Mouse (Mus musculus) embryo, embryonic 10 days (tissue): ENCODE measurements around the gene Prrt1.

Source experiments
- DNase-seq: peaks from one replicate; pipeline ENCODE4 v3.0.0-alpha.2; 2015; ENCODE audit warnings: low spot score

The Prrt1 gene

DNA sequence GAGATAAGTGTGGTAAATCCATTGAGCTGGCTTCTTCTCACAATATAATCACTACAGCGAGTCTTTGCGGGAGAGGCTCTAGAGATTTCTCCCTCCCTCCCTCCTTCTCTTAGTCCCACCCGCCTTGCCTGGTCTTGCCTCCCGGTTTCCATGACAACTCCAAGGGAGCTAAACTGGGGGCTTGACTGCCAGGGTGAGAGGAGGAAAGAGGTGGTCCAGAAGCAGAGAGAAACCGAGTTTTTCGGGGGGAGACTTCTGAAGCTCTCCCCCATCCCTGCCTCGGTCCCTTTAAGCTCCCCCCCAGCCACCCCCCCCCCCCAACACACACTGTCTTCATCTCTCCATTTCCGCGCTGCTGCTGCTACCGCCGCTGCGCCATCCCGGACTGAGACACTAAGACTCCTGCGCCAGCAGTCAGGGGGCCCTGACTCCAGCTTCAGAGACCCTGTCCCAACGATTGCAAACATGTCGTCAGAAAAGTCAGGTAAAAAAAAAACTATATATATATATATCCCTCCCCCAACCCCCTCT lies at the start of gene Prrt1:
TSS of gene Prrt1 (plus strand) at position 313 of the 531 bp plus-strand sequence.
- DNase-seq, result peak; percentile 71

GRCm38 (mm10) chr17:34582528-34582927 lies 46.8 kb upstream of the Prrt1 start:
- no peak for DNase-seq

DNA sequence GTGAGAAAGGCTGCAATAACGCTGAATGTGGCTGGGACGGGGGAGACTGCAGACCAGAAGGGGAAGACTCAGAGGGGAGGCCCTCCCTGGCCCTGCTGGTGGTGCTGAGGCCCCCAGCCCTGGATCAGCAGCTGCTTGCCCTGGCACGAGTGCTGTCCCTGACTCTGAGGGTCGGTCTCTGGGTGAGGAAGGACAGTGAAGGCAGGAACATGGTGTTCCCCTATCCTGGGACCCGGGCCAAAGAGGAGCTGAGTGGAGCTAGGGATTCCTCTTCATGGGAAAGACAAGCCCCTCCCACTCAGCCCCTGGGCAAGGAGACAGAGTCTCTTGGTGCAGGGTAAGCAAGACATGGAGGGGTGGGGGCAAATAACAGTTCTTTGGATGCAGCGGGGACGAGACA lies 45.9 kb upstream of the Prrt1 start:
- no peak for DNase-seq

DNA sequence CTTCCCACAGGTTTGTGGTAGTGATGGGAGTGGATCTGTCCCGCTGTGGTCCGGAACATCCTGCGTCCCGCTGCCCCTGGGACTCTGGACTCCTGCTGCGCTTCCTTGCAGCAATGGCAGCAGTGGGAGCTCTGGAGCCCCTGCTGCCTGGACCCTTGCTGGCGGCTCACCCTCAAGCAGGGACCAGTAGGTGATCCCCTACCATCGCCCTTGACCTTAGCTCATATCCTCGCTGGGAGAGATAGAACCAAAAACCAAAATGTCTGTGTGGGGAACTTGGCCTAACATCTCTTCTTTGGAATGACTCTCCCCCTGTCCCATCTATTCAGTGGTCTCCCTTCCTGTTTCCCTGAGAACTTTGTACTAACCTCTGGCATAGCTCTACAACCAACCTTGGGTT lies 45.5 kb upstream of the Prrt1 start:
- no peak for DNase-seq

DNA sequence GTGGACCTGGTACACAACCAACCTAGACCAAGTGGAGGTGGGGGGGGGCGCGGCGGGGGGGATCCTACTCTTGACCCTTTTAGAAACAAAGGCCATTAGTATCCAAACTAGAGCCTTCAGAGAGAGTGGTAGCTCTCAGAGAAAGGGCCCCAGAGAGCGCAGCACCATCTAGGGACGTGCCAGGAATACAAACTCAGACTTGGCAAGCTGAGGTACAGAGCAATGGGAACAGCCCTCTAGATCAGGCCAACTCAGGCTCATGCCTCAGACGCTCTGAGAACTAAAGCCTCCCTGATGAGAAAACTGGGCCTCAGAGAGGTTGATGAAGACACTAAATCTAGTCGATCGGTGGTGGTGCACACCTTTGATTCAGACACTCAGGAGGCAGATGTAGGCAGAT lies 44.2 kb upstream of the Prrt1 start:
- DNase-seq, result no peak

GRCm38 (mm10) chr17:34585877-34586771 lies 43.2 kb upstream of the Prrt1 start:
- DNase-seq, result peak; percentile 72

GRCm38 (mm10) chr17:34586796-34587422 lies 42.4 kb upstream of the Prrt1 start:
- DNase-seq, result peak; percentile 96

DNA sequence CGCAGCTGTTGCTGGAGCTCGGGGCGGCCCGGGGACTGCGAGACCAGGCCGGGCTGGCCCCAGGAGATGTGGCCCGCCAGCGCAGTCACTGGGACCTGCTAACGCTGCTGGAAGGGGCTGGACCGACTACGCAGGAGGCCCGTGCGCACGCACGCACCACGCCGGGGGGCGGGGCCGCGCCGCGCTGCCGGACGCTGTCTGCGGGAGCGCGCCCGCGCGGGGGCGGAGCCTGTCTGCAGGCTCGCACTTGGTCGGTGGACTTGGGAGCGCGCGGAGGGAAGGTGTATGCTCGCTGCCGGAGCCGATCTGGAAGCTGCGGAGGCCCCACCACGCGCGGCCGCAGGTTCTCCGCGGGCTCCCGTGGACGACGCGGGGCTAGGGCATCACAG lies 41.9 kb upstream of the Prrt1 start:
- DNase-seq, result peak; percentile 95

GRCm38 (mm10) chr17:34587814-34588213 lies 41.5 kb upstream of the Prrt1 start:
- no peak for DNase-seq

DNA sequence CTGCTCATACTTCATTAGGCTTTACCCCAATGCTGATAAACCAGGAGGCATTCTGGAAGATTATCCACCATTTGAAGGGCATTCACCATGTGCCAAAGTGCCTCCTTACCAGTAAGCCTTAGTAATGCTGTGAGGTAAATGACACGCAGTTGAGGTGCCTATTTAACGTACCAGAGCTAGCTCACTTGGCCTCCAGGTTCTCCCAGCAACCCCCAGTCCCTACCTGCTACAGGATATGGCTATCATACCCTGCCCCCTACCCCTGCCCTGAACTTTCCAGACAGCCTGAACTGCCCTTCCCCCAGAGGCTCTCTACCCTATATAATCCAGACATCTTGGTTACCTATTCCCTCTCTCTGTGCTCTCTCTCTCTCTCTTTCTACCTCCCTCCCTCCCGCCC lies 40.6 kb upstream of the Prrt1 start:
- no peak for DNase-seq

GRCm38 (mm10) chr17:34589206-34589605 lies 40.1 kb upstream of the Prrt1 start:
- no peak for DNase-seq

GRCm38 (mm10) chr17:34589681-34590101 lies 39.6 kb upstream of the Prrt1 start, which contains the start of gene Gpsm3:
TSS of gene Gpsm3 (plus strand) at chr17:34589806.
- DNase-seq, result peak; percentile 33

DNA sequence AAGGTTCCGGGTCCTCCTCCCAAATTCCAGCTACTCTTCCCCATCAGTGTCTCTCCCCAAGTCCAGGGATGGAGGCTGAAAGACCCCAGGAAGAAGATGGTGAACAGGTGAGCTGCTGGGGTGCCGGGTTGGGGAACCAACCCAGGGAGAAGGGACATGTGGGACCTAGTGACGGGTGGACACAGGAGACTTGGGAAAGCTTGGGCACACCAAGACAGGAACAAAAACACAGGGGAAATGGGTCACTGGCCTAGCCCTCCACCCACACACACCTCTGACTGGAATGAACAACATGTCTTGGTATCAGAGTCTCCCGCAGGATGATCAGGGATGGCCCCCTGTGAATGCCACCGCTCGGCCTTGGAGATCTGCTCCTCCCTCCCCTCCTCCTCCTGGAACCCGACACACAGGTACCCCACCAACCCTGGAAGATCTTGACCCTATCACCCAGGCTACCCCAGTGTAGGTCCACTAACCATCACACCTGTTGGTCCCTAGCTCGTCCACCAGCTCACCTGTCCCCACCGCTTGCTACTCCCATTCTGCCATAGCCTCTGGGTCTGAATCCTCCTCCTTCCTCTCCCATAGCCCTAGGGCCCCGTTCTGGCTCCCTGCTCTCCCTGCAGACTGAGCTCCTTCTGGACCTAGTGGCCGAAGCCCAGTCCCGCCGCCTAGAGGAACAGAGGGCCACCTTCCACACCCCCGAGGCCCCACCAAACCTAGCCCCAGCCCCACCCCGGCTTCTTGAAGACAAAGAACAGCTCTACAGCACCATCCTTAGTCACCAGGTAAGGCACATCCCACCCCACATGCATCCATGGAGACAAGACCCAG lies 39.0 kb upstream of the Prrt1 start:
- DNase-seq, result no peak

DNA sequence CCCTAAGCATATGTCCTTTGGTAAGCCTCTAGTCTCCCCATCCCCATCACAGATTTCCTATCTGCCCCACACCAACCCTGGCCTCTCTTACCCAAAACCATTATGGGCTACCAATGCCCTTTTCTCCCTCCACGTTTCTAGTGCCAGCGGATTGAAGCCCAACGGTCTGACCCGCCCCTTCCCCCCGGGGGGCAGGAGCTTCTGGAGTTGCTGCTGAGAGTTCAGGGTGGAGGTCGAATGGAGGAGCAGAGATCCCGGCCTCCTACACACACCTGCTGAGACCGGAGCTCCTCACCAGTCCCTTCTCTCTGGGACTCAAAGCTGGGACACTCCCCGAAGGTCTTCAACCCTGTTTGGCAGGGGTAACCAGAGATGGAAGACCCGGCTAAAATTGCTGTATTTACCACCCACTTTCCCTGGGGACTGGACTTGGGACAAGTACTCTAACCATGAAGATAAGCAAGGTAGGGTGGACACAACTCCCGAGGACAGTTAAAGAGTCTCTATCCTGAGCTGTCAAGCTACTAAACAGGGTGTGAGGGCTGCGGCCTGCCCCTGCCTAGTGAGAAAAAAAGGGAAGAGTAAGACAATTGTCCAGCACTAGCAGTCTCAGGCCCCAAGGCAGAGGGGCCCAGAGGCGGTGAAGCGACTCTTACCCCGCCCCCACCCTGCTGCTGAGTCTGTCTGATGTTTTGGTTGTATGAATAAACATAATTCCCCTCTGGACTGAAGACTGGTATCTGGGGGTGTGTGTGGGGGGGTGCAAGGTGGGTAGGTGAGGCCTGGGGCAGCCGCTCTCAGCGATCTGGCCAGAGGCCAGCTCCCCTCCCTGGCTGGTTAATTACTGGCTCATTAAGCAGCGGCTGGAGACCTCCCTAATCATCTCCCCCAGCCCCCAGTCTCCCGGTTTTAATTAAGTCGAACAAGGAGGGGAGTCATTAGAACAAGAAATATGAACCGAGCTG lies 38.0 kb upstream of the Prrt1 start, which contains the start of gene Pbx2:
TSS of gene Pbx2 (plus strand) at position 238 of the 965 bp plus-strand sequence.
- DNase-seq, result peak; percentile 65

DNA sequence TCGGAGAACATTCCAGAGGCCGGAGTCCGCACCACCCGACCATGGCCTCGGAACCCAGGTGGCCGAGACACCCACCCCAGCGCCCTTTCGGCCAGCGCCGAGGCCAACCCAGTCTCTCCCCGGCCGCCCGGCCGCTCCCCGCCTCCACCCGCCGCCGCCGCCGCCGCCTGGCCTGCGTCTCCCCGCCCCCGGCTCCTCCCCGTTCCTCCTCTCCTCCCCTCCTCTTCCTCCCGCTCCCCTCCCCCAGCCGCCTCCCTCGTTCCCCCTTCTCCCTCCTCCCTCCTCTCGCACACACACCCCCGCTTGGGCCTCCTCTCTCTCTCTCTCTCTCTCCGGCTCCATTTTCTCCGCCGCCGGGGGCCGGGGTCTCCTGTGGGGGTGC lies 37.3 kb upstream of the Prrt1 start:
- peak; percentile 88 for DNase-seq

DNA sequence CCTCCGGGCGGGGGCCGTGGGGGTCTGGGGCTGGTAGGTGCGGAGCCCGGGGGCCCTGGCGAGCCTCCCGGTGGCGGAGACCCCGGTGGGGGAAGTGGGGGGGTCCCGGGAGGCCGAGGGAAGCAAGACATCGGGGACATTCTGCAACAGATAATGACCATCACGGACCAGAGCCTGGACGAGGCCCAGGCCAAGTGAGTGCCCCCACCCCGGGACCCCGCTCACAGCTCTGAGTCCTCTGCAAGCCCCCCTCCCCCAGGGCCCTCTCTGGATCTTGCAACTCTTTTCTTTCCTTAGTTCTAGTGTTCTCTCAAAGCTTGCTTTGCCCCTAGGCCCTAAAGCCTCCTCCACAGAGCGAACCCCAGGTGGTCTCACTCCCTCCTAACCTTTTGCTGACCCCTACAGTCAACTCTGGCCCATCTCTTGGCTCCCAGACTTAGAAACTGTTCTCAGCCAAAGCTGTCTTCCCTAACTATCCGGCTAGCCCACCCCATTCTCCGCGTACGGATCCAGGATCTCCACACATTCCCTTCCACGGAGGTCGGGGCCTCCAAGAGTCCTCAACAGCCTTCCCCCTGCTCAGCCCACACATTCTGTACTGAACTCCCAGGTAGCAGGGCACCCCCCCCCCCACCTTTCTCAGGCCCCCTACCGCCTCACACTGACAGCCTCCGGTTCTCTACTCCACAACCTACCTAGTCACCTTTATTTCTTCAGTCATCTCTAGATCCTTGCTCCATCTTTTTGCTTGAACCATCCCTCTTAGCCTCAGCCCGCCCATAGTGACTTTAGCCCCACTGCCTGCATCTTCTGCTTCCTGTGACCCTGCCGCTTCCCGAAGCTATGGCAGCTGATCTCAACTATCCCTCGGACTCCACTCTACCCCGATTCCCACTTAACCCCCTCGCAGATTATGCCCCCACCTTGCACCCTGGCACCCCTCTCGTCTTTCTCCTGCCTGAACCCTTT lies 36.5 kb upstream of the Prrt1 start:
- DNase-seq, result peak; percentile 75

GRCm38 (mm10) chr17:34593752-34594525 lies 35.4 kb upstream of the Prrt1 start:
- peak; percentile 53 for DNase-seq

DNA sequence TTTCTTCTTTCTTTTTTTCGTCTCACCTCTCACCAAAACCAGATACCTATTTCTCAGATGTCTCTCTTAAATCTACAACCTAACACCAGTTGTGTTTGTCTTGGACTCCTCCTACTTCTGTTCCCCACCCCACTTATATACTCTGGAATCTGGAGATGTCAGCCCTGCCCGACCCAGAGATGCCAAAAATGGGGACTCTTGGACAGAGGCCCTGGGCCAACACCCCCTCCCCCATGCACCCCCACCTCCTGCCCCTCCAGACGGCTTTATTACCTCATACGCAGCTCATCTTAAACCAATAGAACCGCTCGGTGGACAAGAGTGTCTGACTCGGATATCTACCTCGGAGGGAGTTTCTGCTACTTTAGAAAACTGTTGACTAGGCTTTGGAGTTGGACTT lies 33.2 kb upstream of the Prrt1 start:
- no peak for DNase-seq

DNA sequence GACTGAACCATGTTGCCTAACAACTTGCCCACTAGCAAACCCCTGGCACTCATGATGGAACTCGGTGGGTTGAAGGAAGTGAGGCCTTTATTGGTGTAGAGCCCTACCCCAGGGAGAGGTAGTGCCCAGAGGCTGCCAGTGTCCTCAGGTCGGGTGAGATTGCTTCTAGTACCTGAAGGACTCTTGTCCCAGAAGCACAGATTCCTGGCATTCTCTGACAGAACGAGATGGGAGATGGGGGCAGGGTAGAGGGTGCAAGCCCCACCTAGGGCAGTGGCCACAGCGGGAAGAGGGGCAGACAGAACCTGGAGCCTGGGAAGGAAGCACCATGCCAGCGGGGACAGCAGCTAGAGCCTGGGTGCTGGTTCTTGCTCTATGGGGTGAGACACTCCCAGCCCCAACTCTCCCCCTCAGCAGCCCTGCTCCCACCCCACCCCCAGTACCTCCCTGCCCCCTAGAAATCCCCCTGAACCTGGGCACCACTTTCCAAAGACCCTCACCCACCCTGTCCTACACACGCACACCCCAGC lies 31.7 kb upstream of the Prrt1 start, which contains the start of gene Ager:
TSS of gene Ager (plus strand) at position 297 of the 530 bp plus-strand sequence.
- DNase-seq, result no peak
